Mouse (Mus musculus) kidney, adult 2 months (tissue): ENCODE measurements around the gene Pemt.

Source experiments
- CTCF ChIP-seq: fragments of 200-500 bp; conservative IDR thresholded peaks from 2 replicates; pipeline ENCODE4 v1.5.1; 2011; ENCODE audit warnings: low read depth, mild to moderate bottlenecking, control low read depth, low read length, moderate library complexity, mixed read lengths; ENCODE audit not compliant: insufficient read depth, insufficient read length
- POLR2A ChIP-seq: fragments of 200-500 bp; IDR thresholded peaks from one replicate; pipeline ENCODE4 v1.6.1; 2011; ENCODE audit warnings: low read depth, low read length, control low read depth

GRCm38 (mm10) chr11:60091422-60091761 is 45.1 kb upstream of the Pemt start:
- TF ChIP-seq POLR2A (no peak), CTCF (no peak)
